Mouse (Mus musculus) cerebellum, postnatal 4 days (tissue): Measurements from ENCODE around the gene Lrrc61.
"Not testable (repeated sequence)": the region's sequence is repeated elsewhere in the genome, so short reads cannot be mapped to it uniquely, and the experiment has no call there.

Experiments used
- DNase-seq, 2 experiments: peaks; one replicate each; pipeline ENCODE4 v3.0.0; 2022; ENCODE audit warnings: low spot score in 2 of 2, mixed read lengths in 1 of 2

Lrrc61 gene

GRCm38 (mm10) chr6:48554280-48555103 is at the start of gene Lrrc61:
Gene Lrrc61 (plus strand): TSS chr6:48554796.
- peak; percentile 92 to 98 for DNase-seq

GRCm38 (mm10) chr6:48508087-48508486 is 46.5 kb upstream of the Lrrc61 start:
- DNase-seq, result no peak

- DNase-seq, result no peak
Measured at GRCm38 (mm10) chr6:48510426-48510825, 44.2 kb upstream of the Lrrc61 start.

- DNase-seq, result no peak
Measured at GRCm38 (mm10) chr6:48511861-48512260, 42.7 kb upstream of the Lrrc61 start.

GRCm38 (mm10) chr6:48524882-48525281 is 29.7 kb upstream of the Lrrc61 start:
- not testable (repeated sequence) for DNase-seq

GRCm38 (mm10) chr6:48527901-48528300 is 26.7 kb upstream of the Lrrc61 start:
- no peak for DNase-seq

GRCm38 (mm10) chr6:48529261-48529660 is 25.3 kb upstream of the Lrrc61 start:
- DNase-seq, result no peak

GRCm38 (mm10) chr6:48529871-48530440 is 24.6 kb upstream of the Lrrc61 start:
- no peak for DNase-seq

- DNase-seq, result no peak
Measured at GRCm38 (mm10) chr6:48530862-48531261, 23.7 kb upstream of the Lrrc61 start.

GRCm38 (mm10) chr6:48533475-48533874 is 21.1 kb upstream of the Lrrc61 start:
- no peak for DNase-seq

- DNase-seq, result no peak
Measured at GRCm38 (mm10) chr6:48534913-48535312, 19.7 kb upstream of the Lrrc61 start.

- DNase-seq, result no peak
Measured at GRCm38 (mm10) chr6:48536091-48536490, 18.5 kb upstream of the Lrrc61 start.

- DNase-seq, result peak; percentile 81 to 89
Measured at GRCm38 (mm10) chr6:48537105-48537954, 17.3 kb upstream of the Lrrc61 start, which contains the start of gene Atp6v0e2. Gene Atp6v0e2 (plus strand): TSS chr6:48537615.

- DNase-seq, result peak; percentile 58 to 79
Measured at GRCm38 (mm10) chr6:48538841-48539737, 15.5 kb upstream of the Lrrc61 start.

- DNase-seq, result no peak
Measured at GRCm38 (mm10) chr6:48539860-48540259, 14.7 kb upstream of the Lrrc61 start.

GRCm38 (mm10) chr6:48540721-48541120 is 13.9 kb upstream of the Lrrc61 start:
- DNase-seq, result no peak

- DNase-seq, result no peak
Measured at GRCm38 (mm10) chr6:48541560-48542450, 12.8 kb upstream of the Lrrc61 start.

GRCm38 (mm10) chr6:48542631-48543030 is 12.0 kb upstream of the Lrrc61 start:
- DNase-seq, result no peak

- DNase-seq, result no peak
Measured at GRCm38 (mm10) chr6:48545251-48545650, 9.3 kb upstream of the Lrrc61 start.

GRCm38 (mm10) chr6:48546271-48546670 is 8.3 kb upstream of the Lrrc61 start:
- peak in 1 of 2 experiments; percentile 39 for DNase-seq
